Mouse (Mus musculus) ES-Bruce4 (cell line): ENCODE data around the gene Cecr2.

Source experiments
- CTCF ChIP-seq: IDR thresholded peaks from one replicate; pipeline ENCODE4 v1.8.1; 2011; ENCODE audit warnings: low read depth, low read length
- EP300 ChIP-seq: IDR thresholded peaks from 2 replicates; pipeline ENCODE4 v1.6.1; 2011; ENCODE audit warnings: low read depth, low read length; ENCODE audit not compliant: insufficient read depth
- POLR2A ChIP-seq: IDR thresholded peaks from one replicate; pipeline ENCODE4 v1.8.1; 2011; ENCODE audit warnings: low read length; ENCODE audit not compliant: insufficient read depth

DNA sequence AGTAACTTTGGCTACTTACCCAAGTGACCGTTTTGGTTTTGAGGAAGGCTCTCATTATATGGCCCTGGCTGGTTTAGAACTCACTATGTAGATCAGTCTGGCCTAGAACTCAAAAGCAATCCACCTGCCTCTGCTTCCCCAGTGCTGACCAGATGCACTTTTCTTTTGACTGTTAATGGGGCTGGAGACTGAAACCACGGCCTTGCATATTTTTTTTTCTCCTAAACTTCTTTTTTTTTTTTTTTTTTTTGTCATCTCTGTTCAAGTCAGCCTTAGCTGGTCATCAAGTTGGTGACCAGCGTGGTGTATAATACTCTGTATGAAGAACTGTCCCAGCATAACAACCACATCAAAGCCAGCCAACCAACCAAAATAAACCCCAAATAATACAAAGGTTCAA lies 10.5 kb upstream of the Cecr2 start:
- TF ChIP-seq POLR2A (no peak), CTCF (no peak), EP300 (no peak)
